ENCODE assay signal across 8 mouse cellular contexts in genomic region chr11:63131693-63132040, GRCm38 (mm10). TPM values are rescaled to one million over a fixed set of nuclear protein-coding genes. Genes with fewer than 3 reads are reported as not detected.
DNase-seq lines count a peak whose midpoint lies in the region; ATAC-seq and TF ChIP-seq lines count a peak whose summit lies in the region.

No protein-coding gene starts in this region.

- peak overlapping the region; percentile 54 for H3K4me3 ChIP-seq in liver, adult 2 months (ENCODE audit: insufficient read depth, low read depth, low read length)
- H3K4me3 ChIP-seq in embryonic facial prominence, embryonic 15.5 days (replicated peaks) = peak overlapping the region; percentile 61
- peak overlapping the region; percentile 61 for H3K4me3 ChIP-seq in intestine, embryonic 16.5 days (ENCODE audit: low read length)
- H3K4me3 ChIP-seq in neural tube, embryonic 13.5 days = peak overlapping the region; percentile 48

- 9% methylated on average over 11 of the region's 11 CpGs for WGBS in liver, adult 2 months
- 4% methylated on average over 11 of the region's 11 CpGs for whole genome bisulfite sequencing in embryonic facial prominence, embryonic 15.5 days
- 7% methylated on average over 11 of the region's 11 CpGs for WGBS in intestine, embryonic 16.5 days
- WGBS in neural tube, embryonic 13.5 days = 7% methylated on average over 11 of the region's 11 CpGs

- peaks cover 4% of the 10 kb centered on the region; the same call in 1 of the 2 replicates for H3K27me3 ChIP-seq in liver, adult 2 months (ENCODE audit: control insufficient read depth, insufficient read depth, low read length)
- H3K27me3 ChIP-seq in embryonic facial prominence, embryonic 15.5 days = peaks cover 45% of the 10 kb centered on the region
- H3K27me3 ChIP-seq in intestine, embryonic 16.5 days (replicated peaks; ENCODE audit: control insufficient read depth, insufficient read depth, low read length) = peaks cover 24% of the 10 kb centered on the region
- H3K27me3 ChIP-seq in neural tube, embryonic 13.5 days = peaks cover 72% of the 10 kb centered on the region

- H3K4me2 ChIP-seq in embryonic facial prominence, embryonic 15.5 days (replicated peaks) = peak overlapping the region; percentile 60
- H3K4me2 ChIP-seq in intestine, embryonic 16.5 days (ENCODE audit: low read depth, low read length) = peak overlapping the region; percentile 63
- H3K4me2 ChIP-seq in neural tube, embryonic 13.5 days = peak overlapping the region; percentile 79

- H3K9me3 ChIP-seq in embryonic facial prominence, embryonic 15.5 days (replicated peaks) = no peaks in the 10 kb centered on the region
- no peaks in the 10 kb centered on the region for H3K9me3 ChIP-seq in intestine, embryonic 16.5 days (ENCODE audit: control insufficient read depth, low read length)
- H3K9me3 ChIP-seq in neural tube, embryonic 13.5 days = no peaks in the 10 kb centered on the region

- no peaks in the 10 kb centered on the region for H3K36me3 ChIP-seq in liver, adult 2 months (ENCODE audit: control insufficient read depth, insufficient read depth, low read length)
- peaks cover 6% of the 10 kb centered on the region; the same call in 1 of the 2 replicates for H3K36me3 ChIP-seq in embryonic facial prominence, embryonic 15.5 days
- peaks cover under 1% of the 10 kb centered on the region; the same call in 1 of the 2 replicates for H3K36me3 ChIP-seq in intestine, embryonic 16.5 days (ENCODE audit: control insufficient read depth, insufficient read depth, low read length)
- no peaks in the 10 kb centered on the region for H3K36me3 ChIP-seq in neural tube, embryonic 13.5 days

- no peaks in the 10 kb centered on the region for H3K4me1 ChIP-seq in liver, adult 2 months (ENCODE audit: control insufficient read depth, insufficient read depth, low read length)
- peaks cover 69% of the 10 kb centered on the region for H3K4me1 ChIP-seq in embryonic facial prominence, embryonic 15.5 days
- peaks cover 35% of the 10 kb centered on the region for H3K4me1 ChIP-seq in intestine, embryonic 16.5 days (ENCODE audit: control insufficient read depth, insufficient read depth, low read length)
- peaks cover 52% of the 10 kb centered on the region for H3K4me1 ChIP-seq in neural tube, embryonic 13.5 days (replicated peaks)

- no peak for TF ChIP-seq POLR2A in liver, adult 2 months (IDR thresholded peaks at IDR 0.05; ENCODE audit: extremely low read depth, insufficient read depth, low read length)

- no peak for TF ChIP-seq CTCF in liver, adult 2 months (IDR thresholded peaks at IDR 0.05; ENCODE audit: low read depth, low read length)

- DNase-seq in liver, adult 2 months (ENCODE audit: extremely low read depth, low read depth, low spot score) = no peak
- no peak for DNase-seq in liver
- no peak for DNase-seq in urinary bladder, adult 18-20 months (ENCODE audit: low spot score in 2 of 2)
- DNase-seq in adrenal gland, adult 2 months = no peak
- no peak for DNase-seq in spleen, adult 18-20 months

- H3K79me2 ChIP-seq in liver, adult 2 months (ENCODE audit: control insufficient read depth, insufficient read depth, low read length) = no peaks in the 10 kb centered on the region

- peak overlapping the region; percentile 5; the same call in 1 of the 2 replicates for H3K27ac ChIP-seq in liver, adult 2 months (replicated peaks; ENCODE audit: insufficient read depth, low read depth, low read length)
- peak overlapping the region; percentile 97 for H3K27ac ChIP-seq in embryonic facial prominence, embryonic 15.5 days (replicated peaks)
- peak overlapping the region; percentile 96 for H3K27ac ChIP-seq in intestine, embryonic 16.5 days (ENCODE audit: low read length)
- H3K27ac ChIP-seq in neural tube, embryonic 13.5 days (replicated peaks) = no peak overlapping the region

- ATAC-seq in embryonic facial prominence, embryonic 15.5 days (ENCODE audit: insufficient number of reproducible peaks, low FRiP score, low TSS enrichment, low read depth) = no peak
- ATAC-seq in intestine, embryonic 16.5 days = no peak
- ATAC-seq in neural tube, embryonic 13.5 days (ENCODE audit: low read depth) = no peak

- H3K9ac ChIP-seq in liver, adult 2 months (ENCODE audit: low read depth, low read length) = peak overlapping the region; percentile 11
- peak overlapping the region; percentile 52 for H3K9ac ChIP-seq in embryonic facial prominence, embryonic 15.5 days
- H3K9ac ChIP-seq in intestine, embryonic 16.5 days (ENCODE audit: low read depth, low read length) = peak overlapping the region; percentile 85
- H3K9ac ChIP-seq in neural tube, embryonic 13.5 days = peak overlapping the region; percentile 67

RNA-seq across cellular contexts. Expression of gene Pmp22, which starts 2.9 kb away (rescaled TPM):
- total RNA-seq in liver, adult 2 months (2014; rRNA removed) = 1.8 TPM in 2 replicates
- 2.0 and 3.3 TPM in 2 replicates for polyA plus RNA-seq in liver, adult 2 months (2012; rRNA removed)
- 244 and 245 TPM in 2 replicates for polyA plus RNA-seq in embryonic facial prominence, embryonic 15.5 days (2015; fragmentation: Nextera tagmentation; extraction: Ambion mirVana)
- 110 and 113 TPM in 2 replicates for polyA plus RNA-seq in intestine, embryonic 16.5 days (2015; fragmentation: Nextera tagmentation; extraction: Ambion mirVana)
- 45.2 and 52.4 TPM in 2 replicates for polyA plus RNA-seq in neural tube, embryonic 13.5 days (2015; fragmentation: Nextera tagmentation; extraction: Ambion mirVana)
- total RNA-seq in adrenal gland, adult 2 months (2021) = 100 to 1,000 TPM; 102 to 190 TPM
- polyA plus RNA-seq in adrenal gland, adult 2 months (2012; rRNA removed) = 125 and 184 TPM in 2 replicates

Comparison
In these comparisons a context has a peak if more than half of its experiments do, and no peak if none do; other contexts are left out.
1. H3K9ac ChIP-seq: peak in every context shown above with its lines; median percentile 85 in intestine, embryonic 16.5 days; 67 in neural tube, embryonic 13.5 days; 52 in embryonic facial prominence, embryonic 15.5 days; 11 in liver, adult 2 months.
2. RNA of gene Pmp22, which starts 2.9 kb away (polyA plus RNA-seq): 244 to 245 TPM in embryonic facial prominence, embryonic 15.5 days, 125 to 184 TPM in adrenal gland, adult 2 months, 110 to 113 TPM in intestine, embryonic 16.5 days and 45.2 to 52.4 TPM in neural tube, embryonic 13.5 days; 2.0 to 3.3 TPM in liver, adult 2 months; every median in the first group is over 10 times any median in the second.
3. Peak in every context shown above with its lines, with median percentiles within 50 percentile points of each other: H3K4me3 ChIP-seq and H3K4me2 ChIP-seq.